Mouse (Mus musculus): Measurements from ENCODE around the gene Ggt5.

GRCm38 (mm10) chr10:75661381-75661780 lies 72.2 kb downstream of the Ggt5 start:
- TF ChIP-seq CTCF (IDR thresholded peaks at IDR 0.05; ENCODE audit: control insufficient read depth, insufficient read depth, low read length) (no peak), POLR2A (IDR thresholded peaks at IDR 0.05; ENCODE audit: borderline replicate concordance, control insufficient read depth, low read depth, low read length) (no peak)

Measured in bone marrow, adult 2 months (tissue).